Mouse (Mus musculus) E14TG2a.4 (cell line): Measurements from ENCODE around the gene Gm28372.

Experiments used
- H3K27me3 ChIP-seq: 2 replicates; pipeline ENCODE4 v1.6.1; 2014; ENCODE audit warnings: low read length, control low read depth; ENCODE audit not compliant: insufficient read depth
- H3K36me3 ChIP-seq: 2 replicates; pipeline ENCODE4 v1.6.1; 2014; ENCODE audit warnings: low read length, control low read depth; ENCODE audit not compliant: insufficient read depth
- H3K4me1 ChIP-seq: replicated peaks from 2 replicates; pipeline ENCODE4 v1.6.1; 2014; ENCODE audit warnings: low read depth, low read length, control low read depth
- H3K4me3 ChIP-seq: replicated peaks from 2 replicates; pipeline ENCODE4 v1.5.1; 2014; ENCODE audit warnings: mild to moderate bottlenecking, low read length
- H3K9me3 ChIP-seq: 2 replicates; pipeline ENCODE4 v1.6.1; 2014; ENCODE audit warnings: low read length, control low read depth
- CTCF ChIP-seq: conservative IDR thresholded peaks from 2 replicates; pipeline ENCODE4 v1.5.1; 2014; ENCODE audit warnings: low read length
- NANOG ChIP-seq: IDR thresholded peaks from 2 replicates; pipeline ENCODE4 v1.6.1; 2014; ENCODE audit warnings: borderline replicate concordance, low read length, mixed read lengths
- POU5F1 ChIP-seq: IDR thresholded peaks from 2 replicates; pipeline ENCODE4 v1.6.1; 2014; ENCODE audit warnings: low read length, borderline replicate concordance

The Gm28372 gene

DNA sequence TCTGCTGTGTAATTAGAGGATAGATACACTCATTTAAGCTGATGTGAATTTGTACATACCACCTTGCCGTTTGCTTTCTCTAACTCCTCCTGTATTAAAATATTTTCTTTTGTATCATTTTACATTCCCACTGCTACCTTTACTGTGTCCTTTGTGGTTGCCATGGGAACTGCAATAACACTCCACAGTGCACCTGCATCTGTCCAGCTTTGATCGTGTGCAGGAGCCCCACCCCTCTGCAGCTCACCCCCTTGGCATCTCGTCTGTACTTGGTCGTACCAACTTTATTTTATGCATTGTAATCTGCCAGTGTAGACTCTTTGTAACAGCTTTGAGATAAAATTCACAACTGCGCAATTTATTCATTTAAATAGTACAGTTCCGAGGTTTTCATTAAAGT, 21.1 kb upstream of the Gm28372 start:
- H3K9me3 ChIP-seq, result peaks cover 23% of the 10 kb centered on the region
- no peaks in the 10 kb centered on the region for H3K4me1 ChIP-seq
- TF ChIP-seq NANOG, result no peak
- TF ChIP-seq CTCF, result no peak
- no peak for TF ChIP-seq POU5F1
- H3K4me3 ChIP-seq, result no peak overlapping the region
- H3K27me3 ChIP-seq, result peaks cover 13% of the 10 kb centered on the region
- H3K36me3 ChIP-seq, result no peaks in the 10 kb centered on the region

DNA sequence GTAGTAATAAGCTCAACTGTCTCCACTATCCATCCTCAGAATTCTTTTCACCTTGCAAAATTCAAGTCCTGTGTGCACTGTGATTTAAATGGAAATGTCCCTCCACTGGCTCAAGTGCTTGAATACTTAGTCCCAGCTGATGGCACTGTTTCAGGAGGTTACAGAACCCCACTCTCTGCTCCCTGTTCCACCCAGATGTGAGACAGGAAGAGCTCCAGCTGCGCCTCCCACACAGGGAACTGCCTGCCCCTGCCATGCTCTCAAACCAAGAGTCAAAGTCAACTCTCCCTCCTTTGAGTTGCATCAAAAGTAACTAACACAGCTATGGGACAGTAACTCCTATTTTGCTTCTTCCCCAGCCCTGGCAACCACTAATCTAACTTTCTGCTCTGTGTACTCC, 18.8 kb upstream of the Gm28372 start:
- peaks cover 5% of the 10 kb centered on the region for H3K36me3 ChIP-seq
- no peak overlapping the region for H3K4me3 ChIP-seq
- H3K9me3 ChIP-seq, result peaks cover 23% of the 10 kb centered on the region
- TF ChIP-seq POU5F1 (no peak), NANOG (no peak), CTCF (no peak)
- H3K4me1 ChIP-seq, result no peaks in the 10 kb centered on the region
- H3K27me3 ChIP-seq, result 0 out of 2 replicates have a peak, but pooled peaks cover 10% of the 10 kb centered on the region

DNA sequence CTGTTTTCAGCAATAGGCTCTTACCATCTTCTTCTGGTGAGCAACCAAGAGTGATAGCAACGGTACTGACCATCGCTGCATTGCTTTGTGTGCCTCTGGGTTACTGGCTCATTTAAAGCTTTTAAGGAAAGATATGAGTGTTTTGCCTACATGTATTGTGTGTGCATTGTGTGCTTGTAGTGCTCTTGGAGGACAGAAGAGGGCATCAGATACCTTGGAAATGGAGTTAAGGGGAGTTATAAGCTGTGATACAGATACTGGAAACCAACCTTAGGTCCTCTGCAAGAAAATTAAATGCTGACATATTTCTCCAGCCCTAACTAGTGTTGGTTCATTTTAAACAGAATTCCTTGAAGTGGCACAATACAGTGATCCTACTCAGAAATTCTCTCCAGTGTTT, 16.2 kb upstream of the Gm28372 start:
- Histone ChIP-seq H3K9me3 (peaks cover 23% of the 10 kb centered on the region), H3K36me3 (peaks cover 20% of the 10 kb centered on the region), H3K4me3 (no peak overlapping the region), H3K4me1 (no peaks in the 10 kb centered on the region), H3K27me3 (0 out of 2 replicates have a peak, but pooled peaks cover 4% of the 10 kb centered on the region)
- peak; percentile 37 for TF ChIP-seq CTCF
- TF ChIP-seq POU5F1, result no peak

DNA sequence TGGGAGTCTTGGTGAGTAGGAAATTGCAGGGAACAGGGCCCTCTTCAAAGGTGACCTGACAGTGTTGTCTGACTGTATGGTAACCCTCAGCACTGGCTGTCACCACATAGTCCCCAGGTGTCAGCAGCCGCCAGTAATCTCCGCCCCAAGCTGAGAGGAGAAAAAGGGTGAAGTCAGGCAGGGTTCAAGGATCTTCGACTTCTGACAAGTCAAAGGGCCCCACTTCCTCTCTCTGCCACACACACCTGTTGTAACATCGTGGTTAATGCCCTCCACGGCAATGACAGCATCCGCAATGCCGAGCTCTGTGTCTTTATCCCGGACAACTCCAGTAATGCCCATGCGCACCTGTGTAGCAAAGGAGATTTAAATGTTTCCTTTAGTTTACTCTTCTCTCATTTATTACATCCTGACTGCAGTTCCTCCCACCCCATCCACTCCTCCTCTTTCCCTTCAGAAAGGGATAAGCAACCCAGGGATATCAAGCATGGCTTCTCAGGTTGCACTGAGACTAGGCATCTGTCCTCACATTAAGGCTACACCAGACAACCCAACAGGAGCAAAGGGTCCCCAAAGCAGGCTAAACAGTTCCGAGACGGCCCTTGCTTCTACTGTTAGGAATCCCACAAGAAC, 13.9 kb upstream of the Gm28372 start:
- no peaks in the 10 kb centered on the region for H3K4me1 ChIP-seq
- H3K4me3 ChIP-seq, result no peak overlapping the region
- H3K27me3 ChIP-seq, result peaks cover 11% of the 10 kb centered on the region
- TF ChIP-seq CTCF (no peak), POU5F1 (no peak), NANOG (no peak)
- H3K9me3 ChIP-seq, result peaks cover 3% of the 10 kb centered on the region
- H3K36me3 ChIP-seq, result peaks cover 40% of the 10 kb centered on the region

DNA sequence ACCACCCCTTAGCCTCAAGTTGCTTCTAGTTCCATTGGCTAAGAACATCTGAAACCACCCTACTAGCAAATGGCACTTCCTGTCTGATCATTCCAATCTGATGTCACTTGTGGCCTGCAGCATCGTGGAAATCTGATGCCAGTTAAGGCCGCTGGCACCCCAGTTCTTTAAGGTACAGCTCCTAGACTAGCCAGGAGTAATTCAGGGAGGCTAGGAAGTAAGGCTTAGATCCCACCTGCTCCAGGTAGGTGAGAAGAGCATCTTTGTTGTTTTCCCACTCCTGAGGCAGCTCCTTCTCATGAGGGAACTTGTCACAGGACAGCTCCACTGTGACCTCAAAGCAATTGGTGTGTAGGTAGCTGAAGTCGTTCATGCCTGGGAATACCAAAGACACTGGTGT, 12.2 kb upstream of the Gm28372 start:
- H3K9me3 ChIP-seq, result no peaks in the 10 kb centered on the region
- no peak overlapping the region for H3K4me3 ChIP-seq
- peaks cover 12% of the 10 kb centered on the region for H3K4me1 ChIP-seq
- no peak for TF ChIP-seq NANOG
- no peak for TF ChIP-seq POU5F1
- TF ChIP-seq CTCF, result no peak
- peaks cover 25% of the 10 kb centered on the region for H3K27me3 ChIP-seq
- peaks cover 40% of the 10 kb centered on the region for H3K36me3 ChIP-seq

DNA sequence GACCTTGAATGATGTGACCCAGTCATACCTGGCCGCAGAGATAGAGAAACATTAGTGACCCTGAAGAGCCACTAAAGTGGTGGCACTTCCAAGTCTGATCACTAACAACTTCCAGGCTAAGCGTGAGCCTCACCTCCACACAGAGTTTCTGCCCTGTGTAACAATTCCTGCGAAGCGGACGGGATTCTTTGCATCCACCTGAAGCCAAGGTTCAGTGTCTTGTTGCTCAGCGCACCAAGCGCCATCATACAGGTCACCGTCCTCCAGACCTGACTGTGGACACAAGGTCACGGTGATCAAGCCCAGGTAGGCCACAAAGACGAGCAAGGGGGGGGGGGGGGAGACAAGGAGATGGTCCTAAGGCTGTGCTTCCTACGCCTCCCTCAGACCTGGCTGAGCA, 9.3 kb upstream of the Gm28372 start:
- Histone ChIP-seq H3K4me1 (peaks cover 26% of the 10 kb centered on the region), H3K9me3 (peaks cover 22% of the 10 kb centered on the region), H3K27me3 (peaks cover 37% of the 10 kb centered on the region), H3K36me3 (peaks cover 36% of the 10 kb centered on the region), H3K4me3 (no peak overlapping the region)
- TF ChIP-seq NANOG (no peak), POU5F1 (no peak), CTCF (no peak)

DNA sequence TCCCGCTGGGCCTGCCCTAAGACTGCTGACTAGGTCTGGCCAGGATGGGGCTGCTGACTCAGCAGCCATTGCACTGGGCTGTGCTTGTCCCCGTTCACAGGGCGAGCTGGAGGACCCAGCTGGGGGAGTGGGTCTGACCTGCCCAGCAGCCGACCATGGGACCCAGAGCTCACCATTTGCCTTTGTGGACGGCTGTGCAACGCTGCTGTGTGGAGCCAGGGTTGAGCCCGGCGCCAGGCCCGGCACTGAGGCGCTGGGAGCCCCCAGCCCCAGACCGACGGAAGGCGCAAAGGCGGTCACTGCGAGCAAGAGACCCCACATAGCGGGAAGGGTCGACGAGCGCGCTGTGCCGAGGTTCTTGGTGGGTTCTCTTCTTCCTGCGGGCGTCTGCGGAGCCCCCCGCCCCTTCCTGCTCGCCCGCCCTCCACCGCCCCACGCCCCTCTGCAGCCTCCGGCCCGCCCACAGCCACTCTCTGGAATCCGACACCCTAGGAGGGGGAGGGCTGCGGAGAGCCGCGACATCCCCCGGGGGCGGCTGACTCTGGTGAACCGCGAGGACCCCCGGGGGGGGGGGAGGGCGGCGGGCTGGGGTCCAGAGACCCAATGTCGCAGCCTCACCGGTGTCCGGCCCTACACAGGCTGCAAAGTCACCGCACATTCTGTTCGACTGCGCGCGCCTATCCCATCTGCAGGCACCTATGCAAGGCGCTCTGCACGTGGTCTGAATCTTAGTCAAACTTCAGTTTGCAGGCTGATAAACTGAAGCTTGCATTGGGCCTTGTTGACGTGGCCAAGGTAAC, 7.7 kb upstream of the Gm28372 start, which contains the start of gene Cpxm1:
Gene Cpxm1, minus strand, starts transcription at position 389 of the 800 bp plus-strand sequence.
- Histone ChIP-seq H3K4me1 (peaks cover 31% of the 10 kb centered on the region), H3K27me3 (peaks cover 37% of the 10 kb centered on the region), H3K9me3 (peaks cover 22% of the 10 kb centered on the region), H3K36me3 (peaks cover 34% of the 10 kb centered on the region), H3K4me3 (peak within 1 kb of the TSS; percentile 83)
- no peak for TF ChIP-seq CTCF
- no peak for TF ChIP-seq POU5F1
- TF ChIP-seq NANOG, result no peak

DNA sequence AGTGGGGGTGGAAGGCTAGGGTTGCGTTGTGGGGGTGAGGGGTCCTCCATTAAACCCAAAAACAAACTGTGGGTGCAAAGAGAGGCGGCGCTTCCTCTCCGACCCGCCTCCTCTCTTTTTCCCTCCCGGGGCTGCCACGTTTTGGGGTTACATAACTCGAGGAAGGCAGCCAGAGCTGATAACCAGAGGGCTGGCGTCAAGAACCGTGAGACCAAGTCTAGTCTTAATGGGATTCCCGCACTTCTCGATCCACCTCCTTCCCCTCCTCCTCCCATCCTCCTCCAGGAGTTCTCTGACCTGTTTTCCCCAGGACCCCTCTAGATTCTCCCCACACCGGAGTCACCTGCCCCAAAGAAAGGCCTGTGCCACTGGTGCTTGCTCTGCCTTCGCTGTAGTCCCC, 6.9 kb upstream of the Gm28372 start:
- peak overlapping the region; percentile 62 for H3K4me3 ChIP-seq
- peaks cover 31% of the 10 kb centered on the region for H3K4me1 ChIP-seq
- H3K36me3 ChIP-seq, result peaks cover 27% of the 10 kb centered on the region
- TF ChIP-seq POU5F1, result 0 out of 2 replicates have a peak, but pooled peaks have one; percentile 7
- no peak for TF ChIP-seq CTCF
- TF ChIP-seq NANOG, result no peak
- H3K27me3 ChIP-seq, result peaks cover 37% of the 10 kb centered on the region
- peaks cover 22% of the 10 kb centered on the region for H3K9me3 ChIP-seq

DNA sequence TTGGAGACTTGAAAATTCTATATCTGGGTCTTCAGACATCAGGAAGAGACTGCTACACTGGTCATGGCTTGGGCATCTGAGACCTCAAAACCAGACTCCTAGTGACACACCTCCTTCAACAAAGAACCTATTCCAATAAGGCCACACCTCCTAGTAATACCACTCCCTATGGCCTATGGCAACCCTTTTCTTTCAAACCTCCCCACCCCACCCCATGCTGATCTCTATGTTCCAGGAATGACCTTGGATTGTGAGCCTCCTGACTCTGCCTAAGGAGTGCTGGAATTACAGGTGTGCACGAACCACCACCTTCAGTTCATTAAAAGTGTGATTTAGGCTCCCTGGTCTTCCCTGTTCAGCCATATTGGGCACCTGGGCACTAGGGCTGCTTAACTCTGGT, 5.0 kb upstream of the Gm28372 start:
- TF ChIP-seq POU5F1 (no peak), NANOG (no peak), CTCF (no peak)
- H3K36me3 ChIP-seq, result peaks cover 8% of the 10 kb centered on the region
- H3K4me3 ChIP-seq, result no peak overlapping the region
- H3K4me1 ChIP-seq, result peaks cover 38% of the 10 kb centered on the region
- peaks cover 22% of the 10 kb centered on the region for H3K9me3 ChIP-seq
- H3K27me3 ChIP-seq, result peaks cover 38% of the 10 kb centered on the region
